Mouse (Mus musculus): ENCODE measurements around the gene Tigd3.

Tigd3 gene

DNA sequence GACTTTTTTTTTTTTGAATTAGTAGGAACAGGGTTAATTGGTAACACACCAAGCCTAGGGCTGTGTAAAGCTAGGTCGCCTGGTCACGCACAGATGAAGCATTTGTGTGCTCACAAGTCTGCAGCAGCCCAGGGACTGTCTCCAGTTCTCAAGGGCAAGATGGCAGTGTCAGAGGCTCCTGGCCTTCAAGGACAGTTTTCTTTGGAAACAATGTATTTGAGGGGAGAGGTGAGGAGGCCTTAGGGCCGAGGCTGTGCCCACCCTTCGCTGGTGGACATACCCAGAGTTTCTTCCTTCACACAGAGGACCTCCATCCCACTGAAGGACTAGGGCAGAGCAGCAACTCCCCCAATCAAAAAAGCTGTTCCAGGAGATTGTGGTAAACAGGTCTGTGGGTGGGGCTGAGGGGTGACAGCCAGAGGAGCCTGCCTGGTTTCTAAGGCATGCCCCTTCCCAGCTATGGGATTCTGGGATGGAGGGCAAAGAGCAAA lies 46.6 kb downstream of the Tigd3 start:
- peak in 1 of 2 experiments; percentile 20 for DNase-seq (ENCODE audit: low spot score in 2 of 2)

GRCm38 (mm10) chr19:5846557-5847305 lies 47.2 kb downstream of the Tigd3 start:
- peak; percentile 91 for DNase-seq (ENCODE audit: low spot score in 2 of 2)

DNA sequence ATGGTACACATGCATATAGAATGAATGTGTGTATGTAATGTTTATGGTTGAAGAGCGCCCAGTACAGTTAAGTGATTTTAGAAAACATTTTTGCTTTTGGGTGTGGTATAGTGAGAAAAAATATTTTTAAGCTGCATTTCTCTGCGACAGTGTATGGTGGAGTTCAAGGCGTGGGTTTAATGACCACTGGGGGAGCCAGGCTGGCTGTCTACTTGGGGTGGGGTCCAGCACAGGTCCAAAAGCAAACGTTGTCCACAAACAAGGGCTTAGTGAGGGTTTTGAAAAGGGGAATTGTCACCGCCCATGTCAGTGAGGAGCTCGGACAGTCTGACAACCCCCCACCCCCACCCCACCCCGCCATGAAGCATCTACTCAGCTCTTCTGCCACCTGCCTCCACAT lies 47.8 kb downstream of the Tigd3 start:
- peak; percentile 51 to 54 for DNase-seq (ENCODE audit: low spot score in 2 of 2)

GRCm38 (mm10) chr19:5845319-5846135 lies 48.4 kb downstream of the Tigd3 start:
- peak; percentile 89 to 92 for DNase-seq (ENCODE audit: low spot score in 2 of 2)

GRCm38 (mm10) chr19:5844831-5845318 lies 49.1 kb downstream of the Tigd3 start:
- no peak for DNase-seq (ENCODE audit: low spot score in 2 of 2)

DNA sequence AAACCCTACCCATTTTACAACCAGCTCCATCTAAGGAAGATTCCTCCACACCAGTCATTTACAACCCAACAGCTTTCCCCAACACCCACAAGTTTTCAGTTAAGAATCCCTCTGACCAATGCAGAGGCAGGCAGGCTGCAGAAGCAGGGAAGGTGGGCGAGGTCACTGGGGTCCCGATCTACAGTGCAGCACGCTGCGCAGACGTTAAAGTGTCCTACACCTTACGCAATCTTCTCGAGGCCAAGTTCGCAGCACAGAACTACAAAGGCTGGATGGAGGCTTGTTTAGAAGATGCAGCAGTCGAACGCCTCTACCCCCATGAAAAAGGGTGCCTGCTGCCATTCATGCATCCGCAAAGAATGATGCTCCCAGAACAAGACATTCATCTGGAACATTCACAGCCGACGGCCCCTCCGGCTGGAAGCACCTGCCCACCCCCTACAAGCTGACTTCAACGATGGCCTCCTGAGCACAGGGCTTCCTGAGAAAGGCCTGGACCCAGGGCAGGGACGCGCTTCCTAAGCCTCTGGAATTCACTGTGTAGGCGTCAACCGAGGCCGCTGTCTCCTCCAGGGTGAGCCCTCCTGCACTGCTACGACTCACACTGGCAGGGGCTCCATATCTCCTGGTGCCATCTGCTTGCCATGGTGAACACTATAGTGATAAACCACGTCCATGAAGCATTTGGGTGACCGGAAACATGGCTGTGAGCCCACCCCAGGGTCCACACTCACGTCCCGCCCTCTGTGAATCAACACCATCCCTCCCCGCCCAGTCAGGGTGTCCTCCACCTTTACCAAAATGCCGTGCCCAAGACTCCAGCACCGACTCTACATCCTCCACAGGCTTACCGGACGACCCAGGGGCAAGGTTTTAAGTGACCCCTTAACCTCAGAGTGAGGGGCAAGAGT lies 49.9 kb downstream of the Tigd3 start:
- DNase-seq (ENCODE audit: low spot score in 2 of 2) = no peak

DNA sequence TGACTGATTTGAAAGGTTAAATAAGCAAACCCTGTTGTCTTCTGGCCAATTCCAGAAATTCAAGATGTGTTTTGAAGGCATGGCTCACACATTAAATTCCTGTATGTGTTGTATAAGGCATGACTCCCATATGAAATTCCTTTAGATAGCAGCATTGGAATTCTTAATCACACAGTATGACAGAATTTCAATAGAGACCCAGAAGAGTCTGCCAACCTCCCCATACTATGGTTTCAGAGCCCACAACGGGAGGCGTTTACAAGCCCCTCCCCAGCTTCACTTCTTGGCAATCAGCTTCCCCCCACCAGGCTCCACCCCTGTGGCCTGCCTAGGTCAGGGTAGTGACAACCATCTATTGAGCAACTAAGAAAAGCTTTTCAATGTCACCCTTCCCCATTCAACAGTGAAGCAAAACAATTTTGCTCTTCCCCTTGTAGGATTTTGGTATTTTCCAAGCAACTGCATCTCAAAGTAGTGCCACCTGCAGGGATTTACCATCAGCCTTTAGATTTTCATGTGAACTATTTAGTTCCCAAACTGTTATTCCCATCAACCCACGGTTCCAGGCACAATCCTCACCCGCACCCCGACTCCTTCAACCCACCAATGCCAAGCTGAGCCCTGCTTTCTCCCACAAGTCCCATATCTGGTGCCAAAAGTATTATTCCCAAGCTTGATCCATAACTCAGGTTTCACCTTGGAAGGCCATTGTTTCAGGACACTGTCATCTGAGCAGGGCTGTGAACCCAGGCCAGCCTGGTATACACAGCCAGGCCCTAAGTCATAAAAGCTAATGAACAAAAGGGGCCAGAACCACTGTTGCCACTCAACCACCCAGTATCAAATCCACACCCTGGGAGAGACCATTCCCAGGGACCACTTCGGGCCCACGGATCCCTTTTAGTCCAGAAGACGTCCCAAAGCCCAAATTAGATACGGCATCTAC lies 50.9 kb downstream of the Tigd3 start:
- DNase-seq (ENCODE audit: low spot score in 2 of 2) = no peak

DNA sequence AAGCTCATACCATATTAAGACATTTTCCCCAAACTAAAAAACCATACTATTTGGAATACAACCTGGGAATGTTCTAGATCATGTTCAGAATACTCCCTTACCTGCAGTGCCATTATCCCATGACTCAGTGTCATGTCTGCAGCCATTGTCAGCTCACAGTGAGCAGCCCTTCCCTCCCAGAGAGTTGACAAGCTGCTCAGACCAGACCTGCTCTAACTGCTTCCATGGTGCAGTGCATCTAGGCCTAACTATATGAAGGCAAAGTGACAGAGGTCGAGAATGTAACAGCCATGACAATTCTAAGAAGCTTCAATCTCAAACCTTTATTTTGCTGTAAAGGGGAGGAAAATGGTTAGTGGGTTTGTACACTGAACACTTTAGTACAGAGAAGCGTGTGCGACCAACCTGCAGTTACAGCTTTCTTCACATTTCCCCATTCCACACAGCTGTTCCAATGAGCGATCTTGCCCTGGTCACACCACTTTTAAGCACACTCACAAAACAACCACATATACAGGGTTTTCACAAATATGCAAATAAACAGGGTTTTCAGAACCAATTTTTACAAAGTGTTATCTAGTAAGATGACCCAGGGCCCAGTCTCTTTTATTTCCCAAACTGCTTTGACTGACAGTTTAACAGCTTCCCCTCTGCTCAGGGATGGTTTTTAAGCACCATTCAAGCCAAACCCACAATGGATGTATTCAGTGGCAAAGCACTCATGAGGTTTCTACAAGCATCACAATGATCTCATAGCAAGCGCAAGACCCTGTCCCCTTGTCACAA lies 51.8 kb downstream of the Tigd3 start:
- no peak for DNase-seq (ENCODE audit: low spot score in 2 of 2)

GRCm38 (mm10) chr19:5841389-5841946 lies 52.5 kb downstream of the Tigd3 start:
- no peak for DNase-seq (ENCODE audit: low spot score in 2 of 2)

Measured in right cerebral cortex, adult 2 months (tissue).